Mouse (Mus musculus): Measurements from ENCODE around the gene Lrch1.

DNA sequence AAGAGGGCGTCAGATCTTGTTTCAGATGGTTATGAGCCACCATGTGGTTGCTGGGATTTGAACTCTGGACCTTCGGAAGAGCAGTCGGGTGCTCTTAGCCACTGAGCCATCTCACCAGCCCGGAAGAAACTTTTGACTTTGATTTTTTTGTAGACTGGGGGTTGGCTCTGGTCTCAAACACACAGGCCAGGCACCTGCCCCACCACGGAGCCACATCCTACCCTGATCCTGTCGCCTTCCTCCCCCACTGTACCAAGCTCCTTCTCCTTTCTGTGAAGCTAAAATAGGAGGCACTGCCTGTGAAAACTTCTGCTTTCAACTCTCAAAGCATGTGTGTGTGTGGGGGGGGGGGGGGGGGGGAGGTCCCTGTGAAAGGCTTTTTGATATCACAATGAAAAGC lies 39.4 kb downstream of the Lrch1 start:
- TF ChIP-seq POLR2A (IDR thresholded peaks at IDR 0.05; ENCODE audit: control insufficient read depth in 1 of 2, insufficient read depth in 1 of 2, low read depth in 1 of 2, low read length in 2 of 2, poor library complexity in 1 of 2): no peak
- TF ChIP-seq E2F4 (IDR thresholded peaks at IDR 0.05; ENCODE audit: borderline replicate concordance, low read depth, low read length): no peak
- no peak for TF ChIP-seq CHD2 (IDR thresholded peaks at IDR 0.05; ENCODE audit: low read length)
- no peak for TF ChIP-seq EP300 (IDR thresholded peaks at IDR 0.05; ENCODE audit: low read depth in 1 of 2, low read length in 2 of 2)
- TF ChIP-seq CHD1 (IDR thresholded peaks at IDR 0.05; ENCODE audit: low read depth, low read length): no peak
